ENCODE assay signal across 27 mouse cellular contexts in the genomic region with DNA sequence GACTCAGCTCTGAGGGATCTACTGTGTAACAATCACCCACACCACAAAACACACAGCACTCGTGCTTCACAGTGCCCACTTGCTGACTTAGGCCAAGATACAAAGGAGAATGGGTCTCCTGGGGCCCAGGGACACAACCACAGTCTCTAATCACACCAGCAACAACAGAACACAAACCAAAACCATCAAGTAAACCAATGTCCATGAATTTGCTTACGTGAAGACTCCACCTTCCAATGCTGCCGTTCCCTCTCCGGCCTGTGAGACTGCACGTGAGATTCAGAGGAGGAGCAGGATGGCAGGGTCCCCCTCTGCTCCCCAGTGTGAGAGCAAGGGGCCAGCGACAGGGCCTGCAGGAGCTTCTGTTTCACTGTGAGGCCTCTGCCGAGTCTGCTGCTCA. TPM values are rescaled to one million over a fixed set of nuclear protein-coding genes. Genes with fewer than 3 reads are reported as not detected.
DNase-seq lines count a peak whose midpoint lies in the region; ATAC-seq and TF ChIP-seq lines count a peak whose summit lies in the region.
"Had no signal": no experiment of that assay in that cellular context is flagged by ENCODE, and none has a peak within 500 bp of the region (broad histone marks: within the 10 kb centered on the region; RNA-seq: fewer than 3 reads in every experiment).

No protein-coding gene starts in this region.

- H3K27ac ChIP-seq in cerebellum, adult 2 months (ENCODE audit: insufficient read depth, low read length), result peak overlapping the region; percentile 27; the same call in 1 of the 2 replicates
- peak overlapping the region; percentile 54; the same call in 1 of the 2 replicates for H3K27ac ChIP-seq in heart, embryonic 10.5 days
- no peak overlapping the region for H3K27ac ChIP-seq in kidney, embryonic 14.5 days (ENCODE audit: low read depth, low read length)
- H3K27ac ChIP-seq: forebrain, embryonic 10.5 days; forebrain, embryonic 15.5 days; gastrocnemius, adult 2 months; heart, embryonic 13.5 days; hindbrain, embryonic 14.5 days; hindbrain, postnatal 0 days had no signal

- 62% methylated on average over 7 of the region's 7 CpGs for WGBS in cerebellum, adult 2 months
- WGBS in heart, embryonic 10.5 days, result 89% methylated on average over 7 of the region's 7 CpGs
- 90% methylated on average over 7 of the region's 7 CpGs for WGBS in kidney, embryonic 14.5 days

- no peak for ATAC-seq in kidney, embryonic 14.5 days (ENCODE audit: low FRiP score, low TSS enrichment)
- ATAC-seq: forebrain, embryonic 15.5 days; hindbrain, postnatal 0 days; inflammation-experienced regulatory T-cells, adult 6 months; intestine, embryonic 16.5 days had no signal

- TF ChIP-seq POLR2A in cerebellum, adult 2 months (IDR thresholded peaks at IDR 0.05; ENCODE audit: borderline replicate concordance, insufficient read depth, low read length), result no peak

- no peak for DNase-seq in cerebellum, adult 2 months
- DNase-seq in cerebellum, postnatal 10 days, result no peak
- no peak for DNase-seq in heart, embryonic 10.5 days (ENCODE audit: low spot score)
- DNase-seq in heart, adult 11 months, result no peak
- DNase-seq in ES-CJ7 (ENCODE audit: low read depth, low spot score), result peak; percentile 74
- peak; percentile 26 for DNase-seq in WW6 (ENCODE audit: low read depth, low spot score)
- DNase-seq in thymus, adult 18-20 months, result no peak
- DNase-seq: adrenal gland, adult 8-10 months; adrenal gland, postnatal 25 days; cerebellum, adult 18-20 months; cerebellum, adult 9-11 months; cerebellum, postnatal 36 days; embryo, embryonic 11 days; gastrocnemius, adult 2 months; gastrocnemius, postnatal 14 days; heart, adult 18-20 months; heart, postnatal 14 days; heart, postnatal 4 days; kidney, adult 18-20 months had no signal

- no peaks in the 10 kb centered on the region for H3K27me3 ChIP-seq in cerebellum, adult 2 months (ENCODE audit: control insufficient read depth, insufficient read depth, low read length)
- no peaks in the 10 kb centered on the region for H3K27me3 ChIP-seq in heart, embryonic 10.5 days (ENCODE audit: insufficient read depth, poor library complexity, severe bottlenecking)
- no peaks in the 10 kb centered on the region for H3K27me3 ChIP-seq in kidney, embryonic 14.5 days (ENCODE audit: control insufficient read depth, insufficient read depth, low read length)
- H3K27me3 ChIP-seq: forebrain, embryonic 15.5 days; heart, embryonic 13.5 days had no signal

- peaks cover 92% of the 10 kb centered on the region for H3K36me3 ChIP-seq in heart, embryonic 10.5 days
- peaks cover 94% of the 10 kb centered on the region for H3K36me3 ChIP-seq in kidney, embryonic 14.5 days (ENCODE audit: control insufficient read depth, insufficient read depth, low read length)

- no peak for TF ChIP-seq CTCF in cerebellum, adult 2 months (IDR thresholded peaks at IDR 0.05; ENCODE audit: borderline replicate concordance, insufficient read depth, low read depth, low read length)

- H3K4me1 ChIP-seq in cerebellum, adult 2 months (ENCODE audit: control insufficient read depth, insufficient read depth, low read length), result peaks cover 9% of the 10 kb centered on the region
- H3K4me1 ChIP-seq in heart, embryonic 10.5 days, result peaks cover 28% of the 10 kb centered on the region
- no peaks in the 10 kb centered on the region for H3K4me1 ChIP-seq in kidney, embryonic 14.5 days (ENCODE audit: control insufficient read depth, insufficient read depth, low read length)
- H3K4me1 ChIP-seq: forebrain, embryonic 10.5 days; forebrain, embryonic 15.5 days had no signal

- H3K4me2 ChIP-seq in kidney, embryonic 14.5 days (replicated peaks; ENCODE audit: low read depth, low read length), result no peak overlapping the region
- H3K4me2 ChIP-seq: forebrain, embryonic 15.5 days; heart, embryonic 13.5 days; hindbrain, embryonic 14.5 days had no signal

- no peak overlapping the region for H3K4me3 ChIP-seq in cerebellum, adult 2 months (replicated peaks; ENCODE audit: insufficient read depth, low read depth, low read length)
- H3K4me3 ChIP-seq in heart, embryonic 10.5 days, result no peak overlapping the region
- H3K4me3 ChIP-seq in kidney, embryonic 14.5 days (ENCODE audit: low read length), result no peak overlapping the region
- H3K4me3 ChIP-seq: forebrain, embryonic 10.5 days; forebrain, embryonic 15.5 days; gastrocnemius, adult 2 months; heart, embryonic 13.5 days had no signal

- no peak overlapping the region for H3K9ac ChIP-seq in kidney, embryonic 14.5 days (ENCODE audit: low read depth, low read length)
- H3K9ac ChIP-seq: forebrain, embryonic 15.5 days; heart, embryonic 13.5 days; hindbrain, embryonic 14.5 days had no signal

- H3K9me3 ChIP-seq in heart, embryonic 10.5 days, result no peaks in the 10 kb centered on the region
- no peaks in the 10 kb centered on the region for H3K9me3 ChIP-seq in kidney, embryonic 14.5 days (ENCODE audit: control insufficient read depth, low read length)
- H3K9me3 ChIP-seq: forebrain, embryonic 10.5 days; forebrain, embryonic 15.5 days; heart, embryonic 13.5 days had no signal

RNA-seq across cellular contexts. Expression of a gene that starts 25.2 kb away (rescaled TPM):
- polyA plus RNA-seq in cerebellum, adult 2 months (2012; rRNA removed), result 254 and 264 TPM in 2 replicates
- polyA plus RNA-seq in heart, embryonic 10.5 days (2016; fragmentation: Nextera tagmentation; extraction: Ambion mirVana), result 44.8 and 56.6 TPM in 2 replicates
- 25.6 and 35.7 TPM in 2 replicates for polyA plus RNA-seq in kidney, embryonic 14.5 days (2014; fragmentation: Nextera tagmentation; extraction: Ambion mirVana)

Comparison
In these comparisons a context has a peak if more than half of its experiments do, and no peak if none do; other contexts are left out.
1. DNase-seq: peak in ES-CJ7 (single experiment) and WW6 (single experiment); none in cerebellum, adult 2 months (0 of 2), cerebellum, postnatal 10 days (0 of 2), heart, embryonic 10.5 days (single experiment), heart, adult 11 months (single experiment) and thymus, adult 18-20 months (0 of 2).